Mouse (Mus musculus) cerebellum, adult 2 months (tissue): ENCODE measurements at regions not wholly inside any gene's neighbourhood (a gene's known extent, or its start where the extent isn't known, plus 50 kb on each side); places are given as distances from the start of the nearest gene placed in this dataset.

Experiments used
- CTCF ChIP-seq: fragments of 200-500 bp; IDR thresholded peaks from 2 replicates; pipeline ENCODE4 v1.5.1; 2011; ENCODE audit warnings: low read depth, mild to moderate bottlenecking, control low read depth, low read length, moderate library complexity, borderline replicate concordance; ENCODE audit not compliant: insufficient read depth
- POLR2A ChIP-seq: fragments of 200-500 bp; IDR thresholded peaks from 2 replicates; pipeline ENCODE4 v1.6.1; 2011; ENCODE audit warnings: low read length, control low read depth, borderline replicate concordance; ENCODE audit not compliant: insufficient read depth

- no peak for TF ChIP-seq CTCF
- no peak for TF ChIP-seq POLR2A
These were observed 175.6 kb downstream of the Usp46 start for GRCm38 (mm10) chr5:73892440-73893225.
